Mouse (Mus musculus) gastrocnemius, postnatal 4 days (tissue): ENCODE data around the gene 4932438H23Rik. TPM values are rescaled to one million over a fixed set of nuclear protein-coding genes. Genes with fewer than 3 reads are reported as not detected.
"Not testable (repeated sequence)": the region's sequence is repeated elsewhere in the genome, so short reads cannot be mapped to it uniquely, and the experiment has no call there.

Experiments
- DNase-seq, 2 experiments: peaks; one replicate each; pipeline ENCODE4 v3.0.0; 2021 to 2022; ENCODE audit warnings: low spot score in 2 of 2, mixed read lengths in 2 of 2
- total RNA-seq, 2 experiments: library from RNA; stranded (reverse); gene quantifications; 2 replicates each; pipeline ENCODE4 v1.2.3; 2021

4932438H23Rik gene
- total RNA-seq, 2 experiments from 2014 or later = 3.0 to 3.7 TPM

DNA sequence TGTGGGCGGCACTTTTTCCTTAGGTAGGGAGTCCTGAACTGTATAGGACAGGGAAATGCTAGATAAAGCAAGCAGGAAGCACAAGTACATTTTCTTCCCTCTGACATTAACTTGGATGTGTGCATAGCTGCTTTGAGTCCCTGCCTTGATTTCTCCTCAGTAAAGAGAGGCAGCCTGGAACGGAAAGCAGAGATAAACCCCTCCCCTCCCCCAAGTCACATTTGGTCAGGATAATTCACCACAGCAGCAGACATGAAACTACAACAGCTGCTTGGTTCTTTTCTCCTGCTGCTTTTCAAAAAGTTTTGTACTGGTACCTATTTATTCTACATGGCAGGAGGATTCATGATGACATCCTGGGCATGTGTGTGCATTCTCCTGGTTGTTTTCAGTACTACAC lies 5.6 kb upstream of the 4932438H23Rik start:
- no peak for DNase-seq

DNA sequence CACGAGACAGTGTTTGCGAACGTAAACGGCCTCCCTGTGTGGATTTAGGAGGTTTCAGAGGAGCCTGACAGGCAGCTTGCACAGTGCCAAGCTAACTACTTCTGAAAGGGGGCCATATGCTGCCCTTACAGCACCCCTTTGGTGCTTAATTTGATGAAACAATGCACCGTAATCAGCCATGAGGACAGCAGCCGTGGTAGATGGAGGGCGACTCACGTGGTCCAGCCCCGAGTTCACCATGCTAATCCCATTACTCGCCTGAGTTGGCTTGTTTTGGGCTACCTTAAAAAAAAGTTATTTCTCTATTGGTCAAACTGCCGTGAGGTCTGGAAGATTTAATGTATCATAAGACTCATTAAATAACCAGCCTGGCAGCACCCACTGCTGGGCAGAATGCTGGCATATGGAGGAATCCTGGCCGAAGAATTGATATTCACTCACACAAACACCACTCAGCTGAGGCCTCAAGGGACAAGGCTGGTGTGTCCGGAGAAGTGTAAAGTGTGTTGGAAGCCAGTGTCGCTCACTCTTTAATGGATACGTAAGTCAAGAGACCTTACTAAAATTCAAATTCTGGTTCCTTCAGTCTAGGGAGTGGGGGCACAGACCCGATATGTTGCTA lies 4.6 kb upstream of the 4932438H23Rik start:
- no peak for DNase-seq

DNA sequence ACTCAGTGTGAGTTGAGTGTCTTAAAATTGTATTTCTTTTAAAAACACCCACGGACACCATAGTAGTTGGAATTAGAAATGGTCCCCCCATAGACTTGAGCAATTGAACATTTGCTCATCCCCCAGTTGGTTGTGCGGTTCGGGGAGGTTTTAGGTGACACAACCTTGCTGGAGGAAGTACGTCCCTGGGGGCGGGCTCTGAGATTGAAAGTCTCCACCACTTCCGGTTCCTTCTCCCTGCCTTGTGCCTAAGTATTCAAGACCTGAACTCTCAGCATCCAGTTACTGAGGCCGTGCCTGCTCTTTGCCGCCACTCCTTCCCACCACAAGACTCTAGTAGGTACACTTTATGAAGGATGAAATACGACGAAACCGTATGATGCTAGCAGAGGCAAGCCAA lies 2.9 kb upstream of the 4932438H23Rik start:
- no peak for DNase-seq

DNA sequence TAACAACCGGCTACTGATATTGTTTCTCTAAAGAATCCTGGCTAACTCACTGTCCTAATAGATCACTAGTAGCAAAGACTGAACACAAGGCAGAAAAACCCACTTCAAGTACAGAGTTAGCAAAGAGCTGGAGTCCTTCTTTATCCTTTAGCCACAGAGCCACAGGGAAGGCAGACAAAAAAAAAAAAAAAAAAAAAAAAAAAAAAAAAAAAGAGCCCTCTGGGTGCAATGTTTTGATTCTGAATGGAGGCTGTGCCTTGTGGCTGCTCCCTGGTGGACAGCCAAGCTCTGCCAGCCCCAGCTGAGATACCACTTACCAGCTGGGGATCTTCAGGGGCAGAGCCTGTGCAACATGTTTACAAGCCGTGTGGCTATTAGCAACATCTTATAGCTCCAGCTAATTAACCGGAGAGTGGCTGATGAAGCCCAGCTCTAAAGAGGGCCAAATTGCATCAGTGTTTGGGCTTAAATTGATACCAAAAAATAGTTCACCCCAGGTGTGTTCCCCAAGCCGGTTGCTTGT lies 2.1 kb upstream of the 4932438H23Rik start:
- no peak for DNase-seq

DNA sequence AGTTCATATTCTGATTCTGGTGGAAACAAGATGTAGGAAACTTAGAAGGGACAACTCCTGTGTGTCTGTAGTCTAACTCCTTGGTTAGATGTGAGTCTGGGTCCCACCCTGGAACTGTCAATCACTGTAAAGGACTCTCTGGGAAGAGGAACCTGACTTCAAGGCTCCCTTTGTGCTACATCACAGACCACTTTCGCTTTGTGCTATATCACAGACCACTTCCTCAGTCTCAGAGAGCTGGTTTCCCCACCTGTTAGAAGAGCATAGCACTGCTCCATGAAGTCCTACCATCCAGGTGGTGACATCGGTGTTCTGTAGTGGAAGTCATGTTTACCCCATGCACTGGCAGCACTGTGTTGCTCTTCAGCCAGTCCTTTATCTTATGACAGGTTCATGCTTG lies 1.1 kb upstream of the 4932438H23Rik start:
- DNase-seq = no peak

DNA sequence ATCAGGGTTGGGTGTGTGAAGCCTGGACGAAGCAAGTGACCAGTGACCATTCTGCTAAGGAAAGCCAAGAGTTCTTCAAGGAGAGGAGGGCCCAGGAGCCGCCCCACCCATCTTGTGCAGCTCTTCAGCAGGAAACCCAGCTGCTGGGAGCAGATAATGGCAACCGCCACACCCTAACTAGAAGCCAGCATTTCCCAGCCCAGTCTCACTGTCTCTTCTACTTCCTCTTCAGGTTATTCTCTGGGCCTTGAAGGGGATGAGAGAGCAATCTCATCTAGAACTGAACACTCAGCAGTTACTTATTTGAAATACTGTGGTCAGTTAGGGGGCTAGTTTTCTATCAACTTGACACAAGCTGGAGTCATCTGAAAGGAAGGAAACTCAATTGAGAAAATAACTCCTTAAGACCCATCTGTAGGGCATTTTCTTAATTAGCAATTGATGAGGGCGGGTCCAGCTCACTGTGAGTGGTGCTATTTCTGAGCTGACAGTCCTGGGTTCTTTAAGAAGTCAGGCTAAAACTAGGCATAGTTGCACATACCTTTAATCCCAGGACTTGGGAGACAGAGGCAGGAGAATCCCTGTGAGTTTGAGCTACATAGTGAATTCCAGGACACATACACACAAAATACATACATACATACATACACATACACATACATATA lies 8.1 kb downstream of the 4932438H23Rik start:
- no peak for DNase-seq

DNA sequence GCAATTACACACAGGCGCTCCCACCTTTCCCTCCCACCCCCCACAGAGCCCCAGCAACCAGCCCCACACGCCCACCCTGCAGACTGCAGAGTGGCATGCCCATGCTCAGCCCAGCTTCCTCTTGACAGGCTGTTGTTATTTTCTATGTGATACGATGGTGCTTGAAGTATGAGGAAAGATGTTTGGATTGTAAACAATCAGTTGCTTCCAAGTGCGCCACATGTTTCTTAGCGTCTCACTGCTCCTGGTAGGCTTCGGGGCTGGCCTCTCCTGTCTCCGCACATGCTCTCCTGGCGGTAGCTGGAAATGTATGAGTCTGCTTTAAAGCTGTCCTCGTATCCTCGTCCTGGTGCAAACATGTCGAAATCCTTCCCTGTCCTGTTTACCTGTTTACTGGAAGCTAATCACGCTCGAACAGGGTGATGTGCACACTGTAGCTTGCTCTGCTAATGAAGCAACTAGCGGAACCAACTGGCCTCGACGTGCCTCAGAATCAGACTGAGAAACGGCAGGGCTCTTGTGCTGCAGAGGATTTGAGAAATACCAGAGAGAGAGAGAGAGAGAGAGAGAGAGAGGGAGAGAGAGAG lies 9.6 kb downstream of the 4932438H23Rik start:
- DNase-seq = no peak

DNA sequence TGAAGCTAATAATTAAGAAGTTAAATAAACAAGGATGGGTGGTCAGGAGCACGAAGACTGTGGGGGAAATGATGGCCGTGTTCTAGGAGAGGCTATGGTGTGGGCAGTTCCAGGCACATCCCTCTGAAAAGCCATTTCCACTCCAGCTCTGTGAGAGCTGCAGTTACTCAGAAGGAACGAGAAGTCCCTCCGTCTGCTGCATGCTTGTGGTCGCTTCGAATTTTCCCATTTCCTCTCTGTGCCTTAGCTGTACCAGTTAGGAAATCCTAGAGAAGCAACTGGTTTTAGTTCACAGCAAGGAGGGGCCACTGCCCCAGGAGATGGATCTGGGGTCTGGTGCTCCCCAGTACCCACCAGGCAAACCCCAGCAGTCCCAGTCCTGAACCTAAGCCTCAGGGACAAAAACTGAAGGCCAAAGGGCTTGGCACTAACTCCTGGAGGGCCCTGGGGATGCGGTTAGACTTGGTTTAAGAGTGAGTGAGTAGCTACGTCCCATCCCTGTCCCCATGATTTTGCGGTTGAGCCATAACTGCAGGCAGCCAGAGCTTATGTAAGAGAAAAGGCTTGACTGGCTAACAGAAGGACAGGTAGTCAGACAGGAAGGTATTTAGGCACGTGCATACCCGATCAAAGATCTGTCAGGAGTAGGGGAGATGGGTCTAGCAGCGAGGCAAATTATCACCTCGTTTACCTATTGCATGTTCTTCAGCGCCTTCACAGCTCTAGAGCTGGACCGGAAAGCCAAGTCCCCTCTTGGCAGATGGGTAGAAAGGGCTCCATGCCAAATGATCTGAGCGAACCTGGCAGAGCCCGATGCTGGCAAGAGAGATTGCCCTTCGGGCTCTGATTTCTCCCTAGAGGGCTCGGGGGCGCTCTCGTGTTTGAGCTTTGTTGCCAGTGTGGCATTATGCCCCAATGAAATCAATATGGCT lies 10.3 kb downstream of the 4932438H23Rik start:
- no peak for DNase-seq

DNA sequence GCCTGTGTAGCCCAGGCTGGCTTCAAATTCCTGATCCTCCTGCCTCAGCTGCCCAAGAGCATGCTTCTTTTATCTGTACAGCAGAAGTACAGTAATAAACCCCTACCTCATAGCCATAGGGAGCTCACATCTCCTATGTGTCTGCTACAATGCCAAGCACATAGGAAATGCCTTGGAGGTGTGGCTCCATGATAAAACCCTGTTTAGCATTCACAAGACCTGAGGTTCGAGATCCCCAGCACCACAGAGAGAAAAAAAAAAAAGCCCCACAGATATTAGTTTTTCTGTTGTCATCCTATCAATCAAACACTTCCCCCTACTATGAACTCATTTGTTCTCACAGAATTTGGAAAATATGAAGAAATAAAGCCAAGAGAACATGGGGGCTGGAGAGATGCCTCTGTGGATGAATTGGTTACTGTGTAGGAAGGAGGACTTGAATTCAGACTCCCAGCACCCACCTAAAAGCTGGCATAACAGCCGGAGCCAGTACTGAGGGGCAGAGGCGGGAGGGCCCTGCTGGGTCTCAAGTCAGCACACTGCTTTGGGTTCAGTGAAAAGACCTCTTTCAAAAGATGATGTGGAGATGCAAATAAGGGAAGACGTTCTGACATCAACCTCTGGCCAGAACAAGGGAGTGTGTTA lies 11.8 kb downstream of the 4932438H23Rik start:
- DNase-seq = no peak

DNA sequence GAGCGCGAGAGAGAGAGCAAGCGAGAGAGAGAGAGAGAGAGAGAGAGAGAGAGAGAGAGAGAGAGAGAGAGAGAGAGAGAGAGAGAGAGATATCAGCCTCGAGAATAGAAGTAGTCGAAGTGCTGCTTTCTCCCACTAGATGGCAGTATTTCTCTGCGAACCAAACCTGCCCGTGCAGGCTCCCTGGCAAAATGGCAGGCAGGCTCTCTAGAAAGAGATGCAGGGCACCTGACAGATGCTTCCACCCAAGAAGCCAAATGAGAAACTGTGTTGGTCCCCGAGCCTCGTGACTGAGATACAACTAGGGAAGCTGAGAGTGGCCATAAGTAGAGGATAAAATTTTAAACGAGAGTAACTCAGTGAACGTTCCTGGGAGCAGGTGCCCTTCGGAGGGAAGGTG lies 13.4 kb downstream of the 4932438H23Rik start:
- peak in 1 of 2 experiments; percentile 65 for DNase-seq

DNA sequence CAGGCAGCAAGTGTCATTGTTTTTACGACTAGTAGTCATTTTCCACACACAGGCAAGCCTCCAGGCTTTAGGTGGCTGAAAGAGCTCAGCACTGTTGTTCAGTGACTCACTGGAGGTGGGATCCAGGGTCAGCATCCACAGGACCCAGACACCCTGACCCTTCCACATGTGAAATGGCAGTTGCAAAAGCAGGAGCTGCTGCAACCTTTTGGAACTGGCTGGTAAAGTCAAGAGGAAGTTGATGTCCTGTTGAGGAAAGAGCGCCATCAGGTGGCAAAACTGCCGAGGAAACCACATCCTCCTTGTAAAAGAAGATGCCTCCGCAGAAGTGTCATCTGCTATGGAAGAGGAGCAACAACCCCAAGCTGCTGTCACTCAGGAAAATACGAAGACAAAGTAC lies 18.7 kb downstream of the 4932438H23Rik start:
- no peak for DNase-seq

DNA sequence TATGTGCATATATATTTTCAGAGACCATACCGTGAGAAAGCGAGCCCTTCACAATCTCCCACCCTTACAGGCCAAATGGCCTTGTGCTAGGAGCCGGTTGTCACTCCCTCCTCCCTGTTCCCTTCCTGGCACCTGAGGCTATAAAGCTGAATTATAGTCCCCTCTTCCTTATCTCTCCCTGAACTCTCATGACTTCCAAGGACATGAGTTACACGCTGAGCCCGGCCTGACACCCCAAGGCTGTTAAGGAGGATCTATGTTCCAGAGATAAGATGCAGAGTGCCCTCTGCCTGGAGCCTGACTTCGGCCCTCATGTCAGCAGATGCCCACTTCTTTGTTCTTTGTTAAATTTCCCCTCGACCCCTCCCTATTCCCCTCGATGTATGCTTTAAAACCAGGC lies 19.5 kb downstream of the 4932438H23Rik start:
- not testable (repeated sequence) for DNase-seq

DNA sequence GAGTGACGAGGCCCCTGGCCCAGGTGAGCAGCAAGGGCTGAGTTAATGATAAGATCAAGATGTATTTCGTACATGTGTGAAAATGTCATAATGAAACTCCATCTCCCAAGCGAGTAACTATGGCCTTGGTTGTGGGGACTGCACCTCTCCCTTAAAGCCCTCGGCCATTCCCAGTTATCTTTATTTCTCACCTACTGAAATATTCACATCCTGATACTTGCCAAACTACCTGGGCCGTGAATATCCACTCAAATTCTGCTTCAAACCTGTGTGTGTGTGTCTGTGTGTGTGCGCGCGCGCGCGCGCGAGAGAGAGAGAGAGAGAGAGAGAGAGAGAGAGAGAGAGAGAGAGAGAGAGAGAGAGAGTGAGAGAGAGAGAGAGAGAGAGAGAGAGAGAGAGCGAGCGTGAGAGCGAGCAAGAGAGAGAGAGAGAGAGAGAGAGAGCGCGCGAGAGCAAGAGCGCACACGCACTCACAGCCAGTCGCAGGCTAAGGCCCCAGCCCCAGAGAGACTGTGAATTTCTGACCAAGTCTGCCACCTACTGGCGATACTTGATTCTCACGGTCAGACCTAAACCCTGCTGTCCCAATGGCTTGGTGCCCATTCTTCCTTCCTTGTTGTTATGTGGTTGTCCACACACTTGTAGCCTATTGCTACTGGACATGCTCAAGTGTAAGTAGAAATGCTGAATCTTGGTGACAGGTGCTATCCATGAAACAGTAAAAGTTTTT lies 21.6 kb downstream of the 4932438H23Rik start:
- peak; percentile 75 to 92 for DNase-seq

DNA sequence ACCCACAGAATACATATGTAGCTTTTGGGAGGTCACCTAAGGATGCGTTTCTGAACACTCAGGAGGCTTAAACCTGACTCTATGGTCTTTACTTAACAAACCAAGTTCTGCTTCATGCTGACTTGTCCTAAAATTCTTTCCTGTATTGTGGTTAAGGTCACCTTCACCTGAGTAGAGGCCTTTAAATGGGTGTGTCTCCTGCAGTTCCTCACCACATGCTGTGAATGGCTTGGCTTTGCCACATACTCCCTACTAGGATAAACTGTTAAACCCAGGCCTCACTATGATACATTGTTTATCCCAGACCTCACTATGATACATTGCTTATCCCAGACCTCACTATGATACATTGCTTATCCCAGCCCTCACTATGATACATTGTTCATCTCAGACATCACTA lies 22.7 kb downstream of the 4932438H23Rik start:
- DNase-seq = no peak

DNA sequence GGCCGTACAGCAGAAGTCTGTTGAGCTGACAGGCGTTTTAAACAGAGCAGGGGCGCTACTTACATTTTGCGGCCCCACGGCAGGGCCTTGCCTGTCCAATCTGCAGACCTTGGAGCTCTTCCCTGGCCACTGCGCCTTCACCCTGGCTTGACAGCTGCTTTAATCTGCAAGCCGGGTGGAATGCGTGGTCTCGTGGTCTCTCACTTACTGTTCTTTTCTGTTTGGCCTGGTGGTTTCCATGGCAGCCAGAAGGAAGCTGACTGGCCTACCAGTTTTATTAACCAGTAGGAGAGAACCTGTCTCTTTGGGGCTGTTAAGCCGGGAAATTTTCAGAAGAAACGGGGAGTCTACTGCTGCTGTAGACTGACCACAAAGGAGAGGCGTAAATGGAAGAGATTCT lies 26.0 kb downstream of the 4932438H23Rik start:
- peak; percentile 25 to 59 for DNase-seq

DNA sequence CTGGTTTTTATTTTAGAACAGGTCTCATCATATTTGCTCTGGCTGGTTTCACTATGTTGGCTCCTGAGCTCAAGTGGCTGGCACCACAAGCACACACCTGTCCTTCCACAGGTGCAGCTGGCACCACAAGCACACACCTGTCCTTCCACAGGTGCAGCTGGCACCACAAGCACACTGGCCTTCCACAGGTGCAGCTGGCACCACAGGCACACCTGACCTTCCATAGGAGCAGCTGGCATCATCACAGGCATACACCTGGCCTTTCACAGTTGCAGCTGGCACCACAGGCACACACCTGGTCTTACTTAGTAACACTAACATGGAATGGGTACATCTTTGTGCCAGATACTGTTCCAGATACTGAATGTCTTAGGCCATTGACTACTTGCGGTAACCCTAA lies 27.8 kb downstream of the 4932438H23Rik start:
- DNase-seq = no peak

DNA sequence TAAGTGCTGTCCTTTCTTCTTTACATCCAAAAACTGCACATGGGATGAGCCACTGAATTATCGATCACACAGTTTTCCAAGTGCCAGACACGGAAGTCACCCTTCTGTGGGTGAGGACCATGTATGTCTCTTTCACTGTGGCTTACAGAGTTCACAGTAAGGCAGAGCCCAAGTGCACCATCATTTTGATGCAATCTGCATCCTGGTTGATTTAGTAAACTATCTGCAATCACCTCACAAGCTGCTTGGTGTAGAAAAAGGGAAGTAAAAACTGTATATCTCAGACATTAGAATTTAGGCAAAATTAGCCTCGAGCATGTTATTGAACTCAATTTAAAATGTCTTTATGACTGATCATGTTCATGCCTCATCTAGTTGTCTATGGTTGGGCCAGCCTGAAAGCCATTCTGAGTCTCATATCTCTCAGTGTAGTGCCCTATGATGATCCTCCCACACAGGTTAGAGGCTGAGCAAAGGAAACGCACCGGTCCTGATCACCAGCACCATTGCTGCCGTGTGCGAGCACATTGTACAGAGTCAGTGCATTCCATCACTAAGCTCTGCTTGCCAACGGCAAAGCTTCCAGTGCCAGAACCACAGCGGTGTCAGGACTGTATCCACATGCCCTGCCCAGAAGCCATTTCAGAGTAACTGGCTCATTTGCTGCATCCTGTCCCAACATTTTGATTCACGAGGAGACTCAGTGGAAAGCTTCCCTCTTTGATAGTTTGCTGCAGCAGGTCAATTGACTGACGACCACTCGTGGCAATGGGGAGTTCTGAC lies 30.1 kb downstream of the 4932438H23Rik start:
- DNase-seq = no peak

DNA sequence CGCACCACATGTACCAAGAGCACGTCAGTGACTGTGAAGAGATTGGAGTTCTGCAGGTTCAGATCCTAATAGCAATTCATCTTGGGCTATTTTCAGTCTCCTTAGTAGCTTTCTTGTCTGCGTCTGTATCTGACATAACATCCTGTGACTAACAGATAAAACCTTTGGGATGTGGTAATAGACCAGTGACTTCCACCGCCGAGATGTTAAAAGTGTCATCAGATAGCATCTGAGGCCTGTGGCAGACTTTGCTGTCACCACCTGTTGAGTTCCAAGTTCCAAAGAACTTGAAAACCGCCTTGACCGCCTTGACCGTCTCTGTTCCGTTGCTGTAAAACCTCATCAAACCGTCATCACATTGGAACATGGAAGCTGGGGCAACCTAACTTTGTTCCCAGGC lies 31.1 kb downstream of the 4932438H23Rik start:
- DNase-seq = no peak

DNA sequence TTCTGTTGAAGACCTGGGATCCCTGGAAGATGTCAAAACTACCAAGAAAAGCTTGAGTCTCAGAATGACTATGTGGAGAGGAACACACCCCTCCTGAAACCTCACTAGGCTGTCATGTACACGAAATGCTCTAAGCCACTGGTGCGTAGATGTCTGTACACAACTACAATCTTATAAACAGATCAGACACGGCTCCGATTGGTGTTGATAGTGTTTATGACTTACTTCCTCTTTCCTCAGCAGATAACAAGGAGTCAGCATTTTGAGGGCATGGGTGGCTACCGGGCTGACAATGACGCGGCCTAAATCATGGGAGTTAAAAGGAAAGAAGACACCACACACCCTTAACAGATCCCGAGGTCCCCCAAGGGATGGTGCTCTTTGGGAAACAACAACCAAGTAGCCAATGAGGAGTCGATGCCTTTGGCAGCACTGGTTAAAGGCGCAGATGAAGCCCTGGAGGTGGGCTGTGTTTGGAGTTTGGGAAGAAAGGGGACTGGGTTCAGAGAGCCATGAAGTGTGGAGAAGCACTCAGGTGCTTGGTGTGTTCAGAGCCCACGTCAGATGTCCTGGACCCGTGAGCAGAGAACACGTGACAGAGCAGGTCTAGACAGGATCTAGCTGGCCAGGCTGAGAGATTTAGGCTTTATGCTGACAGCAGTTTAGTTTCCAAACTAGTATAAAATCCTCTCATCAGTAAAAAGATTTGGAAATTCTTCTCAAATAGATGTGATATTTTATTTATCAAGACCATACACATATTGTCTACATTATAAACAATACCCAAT lies 33.2 kb downstream of the 4932438H23Rik start:
- no peak for DNase-seq
